Mouse (Mus musculus): Measurements from ENCODE around the gene Ramp1. TPM values are rescaled to one million over a fixed set of nuclear protein-coding genes. Genes with fewer than 3 reads are reported as not detected.
A peak's percentile ranks its signal among the peaks of the same experiment; 100 is the strongest.

Gene Ramp1
- total and polyA plus RNA-seq, 2 experiments from 2014 or later, result 22.4 to 29.4 TPM

DNA sequence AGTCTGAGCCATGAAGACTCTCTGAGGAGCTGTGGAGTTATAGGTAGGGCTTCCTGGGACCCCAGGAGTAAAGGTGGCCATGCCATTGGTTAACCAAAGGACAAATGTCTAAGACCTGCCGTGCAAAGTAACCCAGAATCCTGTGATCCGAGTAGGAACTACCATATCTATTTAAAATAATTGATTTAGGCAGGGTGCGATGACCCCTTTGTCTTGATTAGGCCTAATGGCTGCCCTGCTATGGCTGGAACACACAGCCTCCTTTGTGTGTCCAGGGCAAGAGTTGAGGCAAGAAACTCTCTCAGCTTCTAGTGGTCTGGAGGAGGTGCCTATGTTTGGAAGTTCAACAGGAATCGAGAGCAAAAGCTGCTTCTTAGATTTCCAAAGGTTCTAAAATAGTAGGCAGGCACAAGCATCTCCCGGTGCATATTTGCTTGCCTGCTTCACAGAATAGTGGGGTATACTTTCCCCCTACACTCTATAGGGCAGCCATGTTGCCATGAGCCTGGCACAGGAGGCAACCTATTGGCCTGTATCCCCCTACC is 24.7 kb downstream of the Ramp1 start:
- Histone ChIP-seq H3K36me3 (ENCODE audit: insufficient read depth, low read length) (no peaks in the 10 kb centered on the region), H3K4me1 (ENCODE audit: insufficient read depth, low read length) (no peaks in the 10 kb centered on the region), H3K9me3 (ENCODE audit: low read length) (no peaks in the 10 kb centered on the region), H3K27me3 (ENCODE audit: insufficient read depth, low read length) (no peaks in the 10 kb centered on the region), H3K27ac (ENCODE audit: low read depth, low read length) (no peak overlapping the region), H3K4me2 (ENCODE audit: low read depth, low read length, poor library complexity, severe bottlenecking) (no peak overlapping the region), H3K4me3 (ENCODE audit: low read depth, low read length) (no peak overlapping the region), H3K9ac (replicated peaks; ENCODE audit: low read length, poor library complexity, severe bottlenecking) (no peak overlapping the region)
- 89% methylated on average over 5 of the region's 5 CpGs for WGBS
- ATAC-seq (ENCODE audit: low FRiP score), result no peak
- TF ChIP-seq CTCF (IDR thresholded peaks at IDR 0.05), result no peak
- no peak for DNase-seq (ENCODE audit: low spot score)

DNA sequence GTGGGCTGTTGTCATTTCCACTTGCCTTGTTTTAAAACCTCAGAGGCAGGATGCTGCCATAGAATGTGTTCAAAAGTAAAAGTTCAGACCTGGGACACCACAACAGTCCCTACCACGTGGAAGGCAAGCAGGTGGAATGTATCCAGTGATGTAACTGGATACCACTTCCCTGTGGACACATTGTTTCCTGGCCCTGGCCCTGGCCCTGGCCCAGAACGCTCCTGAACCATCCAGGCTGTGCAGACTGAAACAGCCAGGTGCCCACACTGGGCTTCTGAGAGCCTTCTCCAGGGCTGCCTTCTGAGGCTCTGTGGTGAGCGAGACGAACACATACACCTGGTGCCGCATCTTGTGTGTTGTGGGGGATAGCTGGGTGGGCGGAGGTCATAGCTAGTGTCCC is 26.0 kb downstream of the Ramp1 start:
- no peak overlapping the region for H3K4me3 ChIP-seq (ENCODE audit: low read depth, low read length)
- no peak for TF ChIP-seq CTCF (IDR thresholded peaks at IDR 0.05)
- no peaks in the 10 kb centered on the region for H3K9me3 ChIP-seq (ENCODE audit: low read length)
- 85% methylated on average over 6 of the region's 6 CpGs for WGBS
- no peak overlapping the region for H3K27ac ChIP-seq (ENCODE audit: low read depth, low read length)
- H3K9ac ChIP-seq (replicated peaks; ENCODE audit: low read length, poor library complexity, severe bottlenecking), result no peak overlapping the region
- no peak overlapping the region for H3K4me2 ChIP-seq (ENCODE audit: low read depth, low read length, poor library complexity, severe bottlenecking)
- H3K27me3 ChIP-seq (ENCODE audit: insufficient read depth, low read length), result no peaks in the 10 kb centered on the region
- H3K4me1 ChIP-seq (ENCODE audit: insufficient read depth, low read length), result no peaks in the 10 kb centered on the region
- no peaks in the 10 kb centered on the region for H3K36me3 ChIP-seq (ENCODE audit: insufficient read depth, low read length)
- DNase-seq (ENCODE audit: low spot score) (no peak), ATAC-seq (ENCODE audit: low FRiP score) (no peak)

DNA sequence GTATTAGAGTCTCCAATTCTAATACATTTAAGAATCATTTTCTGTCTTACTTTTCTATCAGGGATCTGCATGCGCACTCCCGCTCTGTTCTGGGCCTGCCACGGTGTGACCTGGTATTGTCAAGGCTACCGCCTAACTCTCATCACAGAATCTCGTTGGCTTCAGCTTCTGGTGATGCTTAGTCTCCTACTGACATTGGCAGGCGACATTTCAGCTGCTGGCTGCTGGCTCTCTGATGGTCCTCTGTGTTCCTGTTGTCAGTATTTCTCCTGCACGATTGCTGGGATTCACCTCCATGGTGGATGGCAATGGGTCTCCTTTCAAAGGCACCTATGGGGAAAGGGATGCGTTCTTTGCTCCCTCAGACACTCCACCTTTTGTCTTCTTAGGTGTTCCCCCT is 26.7 kb downstream of the Ramp1 start:
- no peak overlapping the region for H3K4me3 ChIP-seq (ENCODE audit: low read depth, low read length)
- no peaks in the 10 kb centered on the region for H3K27me3 ChIP-seq (ENCODE audit: insufficient read depth, low read length)
- no peak for TF ChIP-seq CTCF (IDR thresholded peaks at IDR 0.05)
- peak; percentile 24 for DNase-seq (ENCODE audit: low spot score)
- no peak overlapping the region for H3K9ac ChIP-seq (replicated peaks; ENCODE audit: low read length, poor library complexity, severe bottlenecking)
- no peak for ATAC-seq (ENCODE audit: low FRiP score)
- H3K4me2 ChIP-seq (ENCODE audit: low read depth, low read length, poor library complexity, severe bottlenecking), result no peak overlapping the region
- no peak overlapping the region for H3K27ac ChIP-seq (ENCODE audit: low read depth, low read length)
- H3K4me1 ChIP-seq (ENCODE audit: insufficient read depth, low read length), result no peaks in the 10 kb centered on the region
- no peaks in the 10 kb centered on the region for H3K36me3 ChIP-seq (ENCODE audit: insufficient read depth, low read length)
- no peaks in the 10 kb centered on the region for H3K9me3 ChIP-seq (ENCODE audit: low read length)
- whole genome bisulfite sequencing, result 67% methylated on average over 8 of the region's 8 CpGs

DNA sequence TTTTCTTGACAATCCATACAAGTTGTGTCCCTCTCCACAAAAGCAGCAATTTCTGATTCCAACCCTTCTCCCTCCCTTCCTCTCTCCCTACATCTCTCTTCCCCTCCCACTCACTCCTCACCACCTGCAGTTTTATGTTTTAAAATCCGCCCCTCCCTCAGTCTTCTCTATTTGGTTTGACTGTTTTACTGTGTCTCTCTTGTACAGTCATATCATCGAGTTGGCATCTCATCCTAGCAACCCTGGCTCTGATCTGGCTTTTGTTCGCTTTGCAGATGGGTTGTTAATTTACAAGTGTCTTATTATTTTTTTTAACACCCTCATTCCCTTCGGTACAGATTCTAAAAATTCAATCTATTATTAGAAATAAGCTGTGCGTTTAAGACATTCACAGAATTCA is 27.3 kb downstream of the Ramp1 start:
- 68% methylated on average over 5 of the region's 5 CpGs for WGBS
- Histone ChIP-seq H3K9ac (replicated peaks; ENCODE audit: low read length, poor library complexity, severe bottlenecking) (no peak overlapping the region), H3K36me3 (ENCODE audit: insufficient read depth, low read length) (no peaks in the 10 kb centered on the region), H3K4me2 (ENCODE audit: low read depth, low read length, poor library complexity, severe bottlenecking) (no peak overlapping the region), H3K27me3 (ENCODE audit: insufficient read depth, low read length) (no peaks in the 10 kb centered on the region), H3K27ac (ENCODE audit: low read depth, low read length) (no peak overlapping the region), H3K9me3 (ENCODE audit: low read length) (no peaks in the 10 kb centered on the region), H3K4me1 (ENCODE audit: insufficient read depth, low read length) (no peaks in the 10 kb centered on the region), H3K4me3 (ENCODE audit: low read depth, low read length) (no peak overlapping the region)
- no peak for DNase-seq (ENCODE audit: low spot score)
- ATAC-seq (ENCODE audit: low FRiP score), result no peak
- no peak for TF ChIP-seq CTCF (IDR thresholded peaks at IDR 0.05)

DNA sequence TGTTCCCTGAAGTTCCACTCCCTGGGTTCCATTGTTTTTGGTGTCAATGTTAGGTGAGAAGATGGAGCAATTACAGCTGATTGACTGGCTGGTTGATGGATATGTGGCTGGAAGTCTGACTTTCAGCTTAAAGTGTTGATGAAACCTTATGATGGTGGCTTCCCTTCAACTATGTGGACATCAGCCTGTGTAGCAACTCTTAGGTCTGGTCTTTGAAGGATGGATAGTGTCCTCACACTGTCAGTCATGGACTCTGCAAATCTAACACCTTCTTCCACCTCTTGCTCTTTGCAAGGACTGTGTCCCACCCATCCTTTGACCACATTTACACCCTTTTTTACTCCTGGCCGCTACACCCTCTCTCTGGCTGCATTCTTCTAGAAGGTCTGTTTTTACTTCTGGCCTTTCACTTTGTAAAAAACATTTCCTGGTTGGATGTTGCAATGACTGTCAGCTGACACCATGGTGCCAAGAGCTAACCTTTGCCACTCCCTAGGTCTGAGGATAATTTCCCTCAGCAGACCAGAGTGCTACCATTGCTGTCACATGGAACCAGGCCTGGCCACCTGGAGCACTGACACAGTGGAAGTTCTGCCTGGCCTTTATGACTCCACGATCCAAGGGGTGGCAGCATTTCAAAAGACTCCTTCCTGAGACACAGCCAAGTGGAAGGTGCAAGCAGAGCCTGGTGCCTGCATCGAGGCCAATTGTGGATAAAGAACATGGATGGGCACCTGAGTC is 27.9 kb downstream of the Ramp1 start:
- 73% methylated on average over 3 of the region's 3 CpGs for WGBS
- Histone ChIP-seq H3K36me3 (ENCODE audit: insufficient read depth, low read length) (no peaks in the 10 kb centered on the region), H3K4me3 (ENCODE audit: low read depth, low read length) (no peak overlapping the region), H3K4me1 (ENCODE audit: insufficient read depth, low read length) (no peaks in the 10 kb centered on the region), H3K27ac (ENCODE audit: low read depth, low read length) (no peak overlapping the region), H3K4me2 (ENCODE audit: low read depth, low read length, poor library complexity, severe bottlenecking) (no peak overlapping the region), H3K27me3 (ENCODE audit: insufficient read depth, low read length) (no peaks in the 10 kb centered on the region), H3K9me3 (ENCODE audit: low read length) (no peaks in the 10 kb centered on the region), H3K9ac (replicated peaks; ENCODE audit: low read length, poor library complexity, severe bottlenecking) (no peak overlapping the region)
- DNase-seq (ENCODE audit: low spot score) (no peak), ATAC-seq (ENCODE audit: low FRiP score) (no peak)
- no peak for TF ChIP-seq CTCF (IDR thresholded peaks at IDR 0.05)

DNA sequence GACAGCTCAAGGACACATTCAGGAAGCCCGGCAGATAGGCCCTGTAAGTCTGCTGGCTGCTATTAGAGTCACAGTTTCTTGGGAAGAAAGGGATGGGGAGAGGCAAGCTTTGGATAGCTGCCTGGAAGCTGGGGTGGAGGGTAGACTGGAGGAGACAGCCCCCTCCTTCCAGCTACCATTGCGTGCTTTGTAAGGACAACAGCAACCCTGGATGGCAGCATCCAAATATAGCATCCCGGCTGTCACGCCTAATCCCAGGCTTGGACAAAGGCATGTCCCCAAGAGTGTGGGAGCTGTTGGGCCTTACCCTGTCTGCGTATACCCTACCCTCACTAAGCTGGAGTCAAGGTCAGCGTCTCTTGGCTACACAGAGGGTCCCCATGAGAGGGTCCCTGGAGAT is 29.7 kb downstream of the Ramp1 start:
- no peak overlapping the region for H3K4me2 ChIP-seq (ENCODE audit: low read depth, low read length, poor library complexity, severe bottlenecking)
- H3K4me3 ChIP-seq (ENCODE audit: low read depth, low read length), result no peak overlapping the region
- 70% methylated on average over 6 of the region's 6 CpGs for WGBS
- DNase-seq (ENCODE audit: low spot score) (peak; percentile 91), ATAC-seq (ENCODE audit: low FRiP score) (peak; percentile 84)
- H3K27me3 ChIP-seq (ENCODE audit: insufficient read depth, low read length), result no peaks in the 10 kb centered on the region
- H3K9ac ChIP-seq (replicated peaks; ENCODE audit: low read length, poor library complexity, severe bottlenecking), result no peak overlapping the region
- no peaks in the 10 kb centered on the region for H3K9me3 ChIP-seq (ENCODE audit: low read length)
- peak overlapping the region; percentile 70 for H3K27ac ChIP-seq (ENCODE audit: low read depth, low read length)
- no peaks in the 10 kb centered on the region for H3K36me3 ChIP-seq (ENCODE audit: insufficient read depth, low read length)
- TF ChIP-seq CTCF (IDR thresholded peaks at IDR 0.05), result no peak
- H3K4me1 ChIP-seq (ENCODE audit: insufficient read depth, low read length), result no peaks in the 10 kb centered on the region

Measured in midbrain, postnatal 0 days (tissue).